Mouse (Mus musculus) brown adipose tissue, adult 24 weeks (tissue): ENCODE measurements around the gene 4931409K22Rik. TPM values are rescaled to one million over a fixed set of nuclear protein-coding genes. Genes with fewer than 3 reads are reported as not detected.

Experiments
- H3K27ac ChIP-seq: fragments of 200-500 bp; replicated peaks from 2 replicates; pipeline ENCODE4 v1.5.1; 2012; ENCODE audit warnings: low read depth, mild to moderate bottlenecking, low read length
- H3K4me1 ChIP-seq: fragments of 200-500 bp; 2 replicates; pipeline ENCODE4 v1.6.1; 2012; ENCODE audit warnings: low read length, mixed read lengths; ENCODE audit not compliant: control insufficient read depth, insufficient read depth, insufficient read length
- H3K4me3 ChIP-seq: fragments of 200-500 bp; 2 replicates; pipeline ENCODE4 v1.5.1; 2012; ENCODE audit warnings: low read depth, mild to moderate bottlenecking, low read length, moderate library complexity; ENCODE audit not compliant: insufficient read depth
- polyA plus RNA-seq: library from polyadenylated mRNA; stranded (reverse); fragments of >200 nt; gene quantifications from 2 replicates; pipeline ENCODE4 v1.2.4, GENCODE M21; 2012; ENCODE audit not compliant: missing spikeins, insufficient read depth, insufficient read length

4931409K22Rik gene
- polyA plus RNA-seq, 1 experiment, result not detected

DNA sequence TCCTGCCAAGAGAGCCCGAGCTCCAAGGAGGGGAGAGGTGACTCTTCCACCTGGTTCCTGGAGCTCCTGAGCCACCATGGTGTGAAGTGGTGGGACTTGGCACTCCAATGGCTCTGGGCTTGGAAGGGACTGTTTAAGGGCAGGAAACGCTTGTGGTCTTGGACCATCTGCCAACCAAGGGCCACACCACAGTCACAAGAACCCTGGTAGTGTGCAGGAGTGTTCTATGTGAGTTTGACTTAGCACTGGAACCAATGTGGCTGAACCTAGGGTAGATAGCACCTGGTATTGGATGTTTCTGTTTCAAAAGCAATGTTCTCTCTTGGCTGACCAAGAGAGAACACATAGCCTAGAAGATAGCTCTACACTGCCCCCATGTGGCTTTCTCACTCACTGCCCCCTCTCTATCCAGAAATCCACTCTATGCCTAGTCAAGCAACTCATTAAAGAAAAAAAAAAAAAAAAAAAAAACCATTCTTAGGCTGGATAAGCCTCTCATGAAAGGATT lies 40.7 kb upstream of the 4931409K22Rik start:
- Histone ChIP-seq H3K4me1 (peaks cover 8% of the 10 kb centered on the region), H3K27ac (no peak overlapping the region; the same call in 1 of the 2 replicates), H3K4me3 (peak overlapping the region; percentile 11; the same call in 1 of the 2 replicates)

- H3K27ac ChIP-seq, result no peak overlapping the region
- peak overlapping the region; percentile 43 for H3K4me3 ChIP-seq
- H3K4me1 ChIP-seq, result peaks cover 8% of the 10 kb centered on the region
Measured at GRCm38 (mm10) chr5:24596519-24597171, 40.0 kb upstream of the 4931409K22Rik start.

DNA sequence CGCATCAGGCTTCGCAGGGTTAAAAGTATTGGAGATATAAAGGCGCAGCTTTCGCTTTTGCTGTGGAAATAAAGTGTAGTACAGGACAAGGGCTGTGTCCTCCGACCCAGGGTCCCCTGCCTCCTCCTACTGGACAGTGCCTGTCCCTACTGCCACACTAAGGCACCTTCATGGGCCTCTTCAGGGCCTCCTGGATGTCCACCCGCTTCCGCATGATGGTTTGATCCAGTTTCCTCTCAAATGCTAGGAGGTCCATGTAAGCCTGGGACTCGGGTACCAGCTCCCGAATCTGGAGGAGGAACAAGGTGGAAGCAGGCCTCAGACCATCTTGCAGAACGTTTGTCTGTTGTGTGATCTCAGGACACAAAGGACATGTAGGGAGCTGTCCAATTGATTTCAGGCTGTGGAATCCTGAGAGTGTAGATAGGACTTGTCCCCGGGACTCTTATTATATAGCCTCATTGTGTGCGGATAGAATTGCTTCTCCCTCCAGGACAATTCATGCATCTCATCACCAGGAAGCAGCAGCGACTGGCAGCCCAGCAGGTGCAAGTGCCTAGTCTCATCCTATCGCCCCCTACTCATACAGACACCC lies 39.3 kb upstream of the 4931409K22Rik start:
- Histone ChIP-seq H3K27ac (no peak overlapping the region), H3K4me1 (peaks cover 4% of the 10 kb centered on the region)

DNA sequence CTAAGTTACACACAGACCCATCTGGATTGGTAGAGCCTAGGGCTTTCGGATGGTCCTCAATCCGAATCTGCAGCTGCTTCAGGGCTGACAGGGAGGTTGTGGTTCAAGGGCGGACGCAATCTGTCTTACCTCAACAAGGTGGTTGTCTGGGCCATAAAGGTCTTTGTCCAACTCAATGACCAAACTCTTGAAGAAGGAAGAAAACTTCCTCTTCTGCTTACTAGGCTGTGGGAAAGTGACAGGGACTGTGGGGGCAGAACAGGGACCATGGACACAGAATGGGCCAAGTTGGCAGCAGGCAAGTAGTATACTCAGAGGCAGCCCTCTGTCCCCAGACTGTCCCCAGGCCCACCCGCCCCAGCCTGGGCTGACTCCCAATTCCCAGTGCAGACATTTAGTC lies 38.7 kb upstream of the 4931409K22Rik start:
- no peak overlapping the region for H3K27ac ChIP-seq
- 0 out of 2 replicates have a peak, but pooled peaks cover 3% of the 10 kb centered on the region for H3K4me1 ChIP-seq
- no peak overlapping the region for H3K4me3 ChIP-seq

More for the DNA sequence above, 39.3 kb upstream of the 4931409K22Rik start:
- no peak overlapping the region for H3K4me3 ChIP-seq

GRCm38 (mm10) chr5:24594346-24594745 lies 37.7 kb upstream of the 4931409K22Rik start:
- no peak overlapping the region for H3K27ac ChIP-seq
- no peak overlapping the region for H3K4me3 ChIP-seq
- 0 out of 2 replicates have a peak, but pooled peaks cover 3% of the 10 kb centered on the region for H3K4me1 ChIP-seq

DNA sequence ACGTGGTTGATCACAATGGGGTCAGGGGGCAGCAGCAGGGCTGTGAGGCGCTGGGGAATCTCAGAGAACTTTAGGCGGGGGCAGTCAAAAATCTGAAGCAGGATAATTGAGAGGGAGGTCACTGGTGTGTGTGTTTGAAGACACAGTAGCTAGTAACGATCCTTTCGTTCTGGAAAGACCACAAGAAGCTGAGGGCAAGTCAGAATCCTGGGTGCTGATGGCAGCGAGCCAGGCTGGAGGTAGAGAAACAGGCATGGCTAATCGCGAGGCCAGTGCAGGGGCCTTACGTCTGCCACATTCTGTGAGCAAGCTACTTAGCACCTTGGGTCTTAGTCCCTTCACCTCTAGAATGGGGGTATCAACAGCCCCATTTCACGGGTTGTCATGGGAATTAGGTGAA lies 37.3 kb upstream of the 4931409K22Rik start:
- Histone ChIP-seq H3K4me3 (no peak overlapping the region), H3K27ac (no peak overlapping the region), H3K4me1 (0 out of 2 replicates have a peak, but pooled peaks cover 3% of the 10 kb centered on the region)

DNA sequence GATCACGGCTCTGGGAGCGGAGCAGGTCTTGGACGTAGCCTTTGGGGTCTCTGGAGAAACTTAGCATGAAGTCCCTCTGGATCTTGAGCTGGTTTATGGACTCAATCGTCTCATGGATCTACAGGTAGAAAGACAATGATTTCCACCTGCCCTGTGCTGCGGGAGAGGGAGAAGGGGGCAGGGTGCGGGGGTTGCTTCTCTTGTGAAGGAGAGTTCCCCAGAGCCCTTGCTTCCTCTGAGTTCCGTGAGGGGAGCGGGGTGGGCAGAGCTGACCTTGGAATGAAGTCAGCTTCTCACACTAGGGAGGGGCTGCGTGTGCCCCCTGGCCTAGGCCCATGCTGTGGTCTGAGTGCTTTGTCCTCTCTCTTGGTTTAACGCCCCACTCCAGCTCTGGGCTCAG lies 36.6 kb upstream of the 4931409K22Rik start:
- no peak overlapping the region for H3K27ac ChIP-seq
- H3K4me3 ChIP-seq, result no peak overlapping the region
- H3K4me1 ChIP-seq, result 0 out of 2 replicates have a peak, but pooled peaks cover 3% of the 10 kb centered on the region

GRCm38 (mm10) chr5:24592471-24593160 lies 36.0 kb upstream of the 4931409K22Rik start:
- peak overlapping the region; percentile 46 for H3K4me3 ChIP-seq
- no peak overlapping the region for H3K27ac ChIP-seq
- peaks cover 5% of the 10 kb centered on the region for H3K4me1 ChIP-seq

- Histone ChIP-seq H3K4me1 (peaks cover 6% of the 10 kb centered on the region), H3K27ac (0 out of 2 replicates have a peak overlapping the region, but pooled peaks have one; percentile 28), H3K4me3 (peak overlapping the region; percentile 46)
Measured at GRCm38 (mm10) chr5:24591796-24592470, 35.3 kb upstream of the 4931409K22Rik start.

GRCm38 (mm10) chr5:24591268-24591721 lies 34.7 kb upstream of the 4931409K22Rik start:
- Histone ChIP-seq H3K27ac (no peak overlapping the region; the same call in 1 of the 2 replicates), H3K4me3 (peak overlapping the region; percentile 46), H3K4me1 (peaks cover 6% of the 10 kb centered on the region)

- H3K4me3 ChIP-seq, result no peak overlapping the region
- H3K27ac ChIP-seq, result no peak overlapping the region
- H3K4me1 ChIP-seq, result peaks cover 6% of the 10 kb centered on the region
Measured at GRCm38 (mm10) chr5:24589511-24590500, 33.2 kb upstream of the 4931409K22Rik start.

DNA sequence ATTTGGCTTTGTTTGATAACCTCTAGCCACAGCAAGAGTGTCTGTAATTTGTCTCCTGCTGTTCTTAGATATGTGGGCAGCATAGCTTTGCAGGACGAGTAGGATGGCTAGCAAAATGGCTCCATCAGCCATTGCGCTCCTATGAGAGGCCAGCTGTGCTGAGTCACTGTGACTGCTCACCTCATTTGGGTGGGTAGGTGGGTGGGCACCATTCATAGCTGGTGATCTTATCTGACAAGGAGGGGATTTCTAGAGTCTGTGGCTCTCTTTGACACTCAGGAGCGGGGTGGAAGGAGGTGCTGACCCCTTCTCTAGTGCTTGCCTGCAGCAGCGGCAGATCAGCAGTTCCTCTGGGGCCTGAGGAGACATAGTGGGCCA lies 30.6 kb upstream of the 4931409K22Rik start:
- peaks cover 6% of the 10 kb centered on the region for H3K4me1 ChIP-seq
- H3K4me3 ChIP-seq, result peak overlapping the region; percentile 93
- H3K27ac ChIP-seq, result peak overlapping the region; percentile 53

GRCm38 (mm10) chr5:24586547-24587199 lies 30.1 kb upstream of the 4931409K22Rik start, which contains the start of gene Chpf2:
Gene Chpf2, plus strand, starts transcription at chr5:24586741.
- peak within 1 kb of the TSS; percentile 93 for H3K4me3 ChIP-seq
- peak within 1 kb of the TSS; percentile 53 for H3K27ac ChIP-seq

More at GRCm38 (mm10) chr5:24586547-24587199, 30.1 kb upstream of the 4931409K22Rik start, which contains the start of gene Chpf2:
- H3K4me1 ChIP-seq, result peaks cover 6% of the 10 kb centered on the region
